Mouse (Mus musculus) ES-CJ7 (cell line): ENCODE measurements around the gene Tmem170b.

Experiments
- DNase-seq: peaks from one replicate; pipeline ENCODE4 v3.0.0; 2011; ENCODE audit warnings: low read depth, low spot score

Gene Tmem170b

GRCm38 (mm10) chr13:41605099-41606010 lies at the start of gene Tmem170b:
Gene Tmem170b (plus strand): TSS chr13:41605907.
- DNase-seq, result peak; percentile 97

- no peak for DNase-seq
Measured at GRCm38 (mm10) chr13:41561024-41561423, 44.7 kb upstream of the Tmem170b start.

GRCm38 (mm10) chr13:41568421-41568820 lies 37.3 kb upstream of the Tmem170b start:
- DNase-seq, result no peak

- no peak for DNase-seq
Measured at GRCm38 (mm10) chr13:41568926-41569325, 36.8 kb upstream of the Tmem170b start.

- no peak for DNase-seq
Measured at GRCm38 (mm10) chr13:41569776-41570175, 35.9 kb upstream of the Tmem170b start.

GRCm38 (mm10) chr13:41571368-41572350 lies 34.0 kb upstream of the Tmem170b start:
- DNase-seq, result peak; percentile 81

GRCm38 (mm10) chr13:41572351-41572735 lies 33.4 kb upstream of the Tmem170b start:
- no peak for DNase-seq

- DNase-seq, result peak; percentile 4
Measured at GRCm38 (mm10) chr13:41573126-41573846, 32.4 kb upstream of the Tmem170b start.

GRCm38 (mm10) chr13:41581058-41581457 lies 24.6 kb upstream of the Tmem170b start:
- DNase-seq, result no peak

- no peak for DNase-seq
Measured at GRCm38 (mm10) chr13:41583666-41584357, 21.9 kb upstream of the Tmem170b start.

- no peak for DNase-seq
Measured at GRCm38 (mm10) chr13:41584358-41584680, 21.4 kb upstream of the Tmem170b start.

GRCm38 (mm10) chr13:41584896-41585295 lies 20.8 kb upstream of the Tmem170b start:
- DNase-seq, result no peak

- DNase-seq, result no peak
Measured at GRCm38 (mm10) chr13:41596678-41597077, 9.0 kb upstream of the Tmem170b start.

- no peak for DNase-seq
Measured at GRCm38 (mm10) chr13:41599977-41600376, 5.7 kb upstream of the Tmem170b start.

GRCm38 (mm10) chr13:41601056-41601455 lies 4.7 kb upstream of the Tmem170b start:
- DNase-seq, result no peak

GRCm38 (mm10) chr13:41603921-41604466 lies 1.7 kb upstream of the Tmem170b start:
- DNase-seq, result no peak

GRCm38 (mm10) chr13:41606081-41607000 lies 634 bp downstream of the Tmem170b start:
- peak; percentile 15 for DNase-seq

GRCm38 (mm10) chr13:41607589-41607988 lies 1.9 kb downstream of the Tmem170b start:
- no peak for DNase-seq

- DNase-seq, result no peak
Measured at GRCm38 (mm10) chr13:41608559-41608958, 2.9 kb downstream of the Tmem170b start.

- DNase-seq, result no peak
Measured at GRCm38 (mm10) chr13:41611046-41611445, 5.3 kb downstream of the Tmem170b start.
